ENCODE assay signal across 19 mouse cellular contexts in genomic region chr13:29364901-29365625, GRCm38 (mm10).
DNase-seq lines count a peak whose midpoint lies in the region; ATAC-seq and TF ChIP-seq lines count a peak whose summit lies in the region.
"Had no signal": no experiment of that assay in that cellular context is flagged by ENCODE, and none has a peak within 500 bp of the region (broad histone marks: within the 10 kb centered on the region; RNA-seq: fewer than 3 reads in every experiment).

No protein-coding gene starts in this region.

- H3K36me3 ChIP-seq in heart, embryonic 10.5 days = no peaks in the 10 kb centered on the region
- H3K36me3 ChIP-seq in heart, embryonic 12.5 days = no peaks in the 10 kb centered on the region
- no peaks in the 10 kb centered on the region for H3K36me3 ChIP-seq in forebrain, embryonic 15.5 days
- H3K36me3 ChIP-seq in hindbrain, postnatal 0 days (ENCODE audit: insufficient read depth, low read length) = no peaks in the 10 kb centered on the region
- H3K36me3 ChIP-seq in midbrain, postnatal 0 days (ENCODE audit: insufficient read depth, low read length) = no peaks in the 10 kb centered on the region
- H3K36me3 ChIP-seq: embryonic facial prominence, embryonic 13.5 days; kidney, embryonic 15.5 days had no signal

- no peaks in the 10 kb centered on the region for H3K9me3 ChIP-seq in heart, embryonic 10.5 days
- no peaks in the 10 kb centered on the region for H3K9me3 ChIP-seq in heart, embryonic 12.5 days (replicated peaks)
- no peaks in the 10 kb centered on the region for H3K9me3 ChIP-seq in forebrain, embryonic 15.5 days
- H3K9me3 ChIP-seq in hindbrain, postnatal 0 days (ENCODE audit: low read length) = no peaks in the 10 kb centered on the region
- no peaks in the 10 kb centered on the region for H3K9me3 ChIP-seq in midbrain, postnatal 0 days (ENCODE audit: low read length)
- H3K9me3 ChIP-seq: embryonic facial prominence, embryonic 13.5 days; kidney, embryonic 15.5 days had no signal

- H3K4me2 ChIP-seq in heart, embryonic 12.5 days = no peak overlapping the region
- no peak overlapping the region for H3K4me2 ChIP-seq in forebrain, embryonic 15.5 days (replicated peaks)
- H3K4me2 ChIP-seq in hindbrain, postnatal 0 days (ENCODE audit: low read depth, low read length) = no peak overlapping the region
- no peak overlapping the region for H3K4me2 ChIP-seq in midbrain, postnatal 0 days (ENCODE audit: low read depth, low read length, poor library complexity, severe bottlenecking)
- H3K4me2 ChIP-seq: embryonic facial prominence, embryonic 13.5 days; kidney, embryonic 15.5 days; liver, embryonic 11.5 days; lung, embryonic 14.5 days had no signal

- no peak for DNase-seq in heart, embryonic 10.5 days (ENCODE audit: low spot score)
- no peak for DNase-seq in hindbrain, postnatal 0 days (ENCODE audit: low spot score)
- DNase-seq in midbrain, postnatal 0 days (ENCODE audit: low spot score) = no peak
- no peak for DNase-seq in adrenal gland, postnatal 4 days (ENCODE audit: low spot score in 2 of 2)
- DNase-seq: adrenal gland, adult 2 months; cerebellum, adult 18-20 months; gastrocnemius, postnatal 10 days; heart, adult 2 months; heart, postnatal 10 days; lung, embryonic 14.5 days; retina, postnatal 1 day; right cerebral cortex, postnatal 4 days; thymus, postnatal 36 days had no signal

- 0 out of 2 replicates have a peak overlapping the region, but pooled peaks have one; percentile 53 for H3K27ac ChIP-seq in heart, embryonic 10.5 days
- H3K27ac ChIP-seq in heart, embryonic 12.5 days (ENCODE audit: poor library complexity, severe bottlenecking) = no peak overlapping the region
- peak overlapping the region; percentile 6; the same call in 1 of the 2 replicates for H3K27ac ChIP-seq in forebrain, embryonic 15.5 days (replicated peaks)
- no peak overlapping the region for H3K27ac ChIP-seq in hindbrain, postnatal 0 days
- no peak overlapping the region for H3K27ac ChIP-seq in midbrain, postnatal 0 days (ENCODE audit: low read depth, low read length)
- H3K27ac ChIP-seq: embryonic facial prominence, embryonic 13.5 days; heart, adult 2 months; kidney, embryonic 15.5 days had no signal

- no peak overlapping the region for H3K4me3 ChIP-seq in heart, embryonic 10.5 days
- no peak overlapping the region for H3K4me3 ChIP-seq in heart, embryonic 12.5 days
- H3K4me3 ChIP-seq in forebrain, embryonic 15.5 days = no peak overlapping the region
- no peak overlapping the region for H3K4me3 ChIP-seq in hindbrain, postnatal 0 days (ENCODE audit: low read length)
- H3K4me3 ChIP-seq in midbrain, postnatal 0 days (ENCODE audit: low read depth, low read length) = no peak overlapping the region
- H3K4me3 ChIP-seq: embryonic facial prominence, embryonic 13.5 days; heart, adult 2 months; kidney, embryonic 15.5 days had no signal

- no peak for TF ChIP-seq CTCF in hindbrain, postnatal 0 days (IDR thresholded peaks at IDR 0.05; ENCODE audit: low read depth)
- TF ChIP-seq CTCF in midbrain, postnatal 0 days (IDR thresholded peaks at IDR 0.05) = no peak

- WGBS in heart, embryonic 10.5 days = 67% methylated on average over 13 of the region's 13 CpGs
- 71% methylated on average over 13 of the region's 13 CpGs for WGBS in heart, embryonic 12.5 days
- 48% methylated on average over 13 of the region's 13 CpGs for WGBS in forebrain, embryonic 15.5 days
- 51% methylated on average over 13 of the region's 13 CpGs for WGBS in hindbrain, postnatal 0 days
- WGBS in midbrain, postnatal 0 days = 62% methylated on average over 13 of the region's 13 CpGs

- no peaks in the 10 kb centered on the region for H3K27me3 ChIP-seq in heart, embryonic 10.5 days (ENCODE audit: insufficient read depth, poor library complexity, severe bottlenecking)
- H3K27me3 ChIP-seq in heart, embryonic 12.5 days (replicated peaks) = no peaks in the 10 kb centered on the region
- no peaks in the 10 kb centered on the region for H3K27me3 ChIP-seq in forebrain, embryonic 15.5 days
- no peaks in the 10 kb centered on the region for H3K27me3 ChIP-seq in hindbrain, postnatal 0 days (ENCODE audit: insufficient read depth, low read length)
- no peaks in the 10 kb centered on the region for H3K27me3 ChIP-seq in midbrain, postnatal 0 days (ENCODE audit: insufficient read depth, low read length)
- H3K27me3 ChIP-seq: embryonic facial prominence, embryonic 13.5 days; kidney, embryonic 15.5 days had no signal

- no peak overlapping the region for H3K9ac ChIP-seq in heart, embryonic 12.5 days
- H3K9ac ChIP-seq in forebrain, embryonic 15.5 days (replicated peaks) = no peak overlapping the region
- H3K9ac ChIP-seq in hindbrain, postnatal 0 days (replicated peaks; ENCODE audit: low read length) = no peak overlapping the region
- H3K9ac ChIP-seq in midbrain, postnatal 0 days (replicated peaks; ENCODE audit: low read length, poor library complexity, severe bottlenecking) = no peak overlapping the region
- H3K9ac ChIP-seq: embryonic facial prominence, embryonic 13.5 days; kidney, embryonic 15.5 days; lung, embryonic 14.5 days had no signal

- ATAC-seq in heart, embryonic 12.5 days (ENCODE audit: insufficient number of reproducible peaks, low FRiP score) = no peak
- 0 out of 2 replicates have a peak, but pooled peaks have one; percentile 49 for ATAC-seq in forebrain, embryonic 15.5 days (replicated peaks)
- peak; percentile 52 for ATAC-seq in hindbrain, postnatal 0 days
- ATAC-seq in midbrain, postnatal 0 days (ENCODE audit: low FRiP score) = 0 out of 2 replicates have a peak, but pooled peaks have one; percentile 38
- no peak for ATAC-seq in megakaryocyte, adult 5-6 weeks (ENCODE audit: poor library complexity, severe bottlenecking)

- peaks cover 33% of the 10 kb centered on the region for H3K4me1 ChIP-seq in heart, embryonic 10.5 days
- H3K4me1 ChIP-seq in heart, embryonic 12.5 days (replicated peaks) = peaks cover 18% of the 10 kb centered on the region
- peaks cover 35% of the 10 kb centered on the region for H3K4me1 ChIP-seq in forebrain, embryonic 15.5 days
- H3K4me1 ChIP-seq in hindbrain, postnatal 0 days (ENCODE audit: insufficient read depth, low read length) = no peaks in the 10 kb centered on the region
- H3K4me1 ChIP-seq in midbrain, postnatal 0 days (ENCODE audit: insufficient read depth, low read length) = peaks cover 4% of the 10 kb centered on the region; the same call in 1 of the 2 replicates

Comparison
In these comparisons a context has a peak if more than half of its experiments do, and no peak if none do; other contexts are left out.
1. H3K27ac ChIP-seq: peak in heart, embryonic 10.5 days (single experiment) and forebrain, embryonic 15.5 days (single experiment); none in heart, embryonic 12.5 days (single experiment), hindbrain, postnatal 0 days (single experiment) and midbrain, postnatal 0 days (single experiment).
2. ATAC-seq: peak in forebrain, embryonic 15.5 days (single experiment), hindbrain, postnatal 0 days (single experiment) and midbrain, postnatal 0 days (single experiment); none in heart, embryonic 12.5 days (single experiment) and megakaryocyte, adult 5-6 weeks (single experiment).